Mouse (Mus musculus): Measurements from ENCODE around the gene H1f0.

DNA sequence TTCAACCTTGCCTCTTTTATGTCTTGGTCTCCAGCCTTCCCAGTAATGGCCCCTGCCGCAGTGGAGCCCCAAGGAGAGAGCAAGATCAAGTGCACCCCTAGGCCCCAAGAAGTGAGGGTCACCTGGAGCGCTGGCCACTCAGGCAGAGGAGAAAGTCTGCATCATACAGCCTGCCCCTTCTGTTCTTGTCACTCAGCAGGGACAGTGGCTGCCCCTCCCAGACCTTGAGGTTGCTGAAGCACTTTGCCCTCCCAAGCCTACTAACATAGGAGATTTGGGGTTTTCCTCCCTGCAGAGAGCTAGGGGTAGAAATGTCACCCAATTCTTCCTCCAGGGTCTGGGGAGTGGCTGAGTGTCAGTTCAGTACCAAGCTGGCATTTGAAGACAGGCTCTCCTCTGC lies 24.1 kb downstream of the H1f0 start:
- TF ChIP-seq CTCF (IDR thresholded peaks at IDR 0.05; ENCODE audit: low read depth, low read length) (no peak), POLR2A (IDR thresholded peaks at IDR 0.05; ENCODE audit: extremely low read depth, insufficient read depth, low read length) (no peak)
